Mouse (Mus musculus) testis, postnatal 14 days (tissue): ENCODE measurements around the gene Asrgl1.
A peak's percentile ranks its signal among the peaks of the same experiment; 100 is the strongest.
"Not testable (repeated sequence)": the region's sequence is repeated elsewhere in the genome, so short reads cannot be mapped to it uniquely, and the experiment has no call there.

ENCODE experiments used
- DNase-seq: peaks from one replicate; pipeline ENCODE4 v3.0.0; 2021; ENCODE audit warnings: low spot score

Gene Asrgl1

GRCm38 (mm10) chr19:9105101-9105685 is 30.2 kb downstream of the Asrgl1 start:
- DNase-seq: peak; percentile 41

- no peak for DNase-seq
Observed at GRCm38 (mm10) chr19:9103986-9104385, 31.4 kb downstream of the Asrgl1 start.

- DNase-seq: no peak
Observed at GRCm38 (mm10) chr19:9101062-9101457, 34.4 kb downstream of the Asrgl1 start.

- DNase-seq: peak; percentile 68
Observed at GRCm38 (mm10) chr19:9100297-9101061, 35.0 kb downstream of the Asrgl1 start.

- no peak for DNase-seq
Observed at GRCm38 (mm10) chr19:9099751-9100150, 35.7 kb downstream of the Asrgl1 start.

- DNase-seq: no peak
Observed at GRCm38 (mm10) chr19:9097441-9097840, 38.0 kb downstream of the Asrgl1 start.

GRCm38 (mm10) chr19:9095111-9095510 is 40.3 kb downstream of the Asrgl1 start:
- DNase-seq: no peak

GRCm38 (mm10) chr19:9090709-9091108 is 44.7 kb downstream of the Asrgl1 start:
- DNase-seq: no peak

- DNase-seq: no peak
Observed at GRCm38 (mm10) chr19:9090191-9090590, 45.2 kb downstream of the Asrgl1 start.

- DNase-seq: no peak
Observed at GRCm38 (mm10) chr19:9087821-9088220, 47.6 kb downstream of the Asrgl1 start, which contains the start of gene Scgb1a1. Gene Scgb1a1, minus strand, starts transcription at chr19:9087958.

GRCm38 (mm10) chr19:9083892-9084291 is 51.5 kb downstream of the Asrgl1 start:
- not testable (repeated sequence) for DNase-seq

- DNase-seq: no peak
Observed at GRCm38 (mm10) chr19:9083010-9083355, 52.5 kb downstream of the Asrgl1 start.

- DNase-seq: peak; percentile 82
Observed at GRCm38 (mm10) chr19:9082191-9083009, 53.0 kb downstream of the Asrgl1 start.

GRCm38 (mm10) chr19:9081311-9082190 is 53.9 kb downstream of the Asrgl1 start:
- no peak for DNase-seq

- no peak for DNase-seq
Observed at GRCm38 (mm10) chr19:9079916-9080315, 55.5 kb downstream of the Asrgl1 start.

GRCm38 (mm10) chr19:9076982-9077660 is 58.3 kb downstream of the Asrgl1 start:
- no peak for DNase-seq

- DNase-seq: no peak
Observed at GRCm38 (mm10) chr19:9076035-9076434, 59.4 kb downstream of the Asrgl1 start.

GRCm38 (mm10) chr19:9075558-9075957 is 59.9 kb downstream of the Asrgl1 start:
- no peak for DNase-seq

- no peak for DNase-seq
Observed at GRCm38 (mm10) chr19:9074424-9074823, 61.0 kb downstream of the Asrgl1 start.

GRCm38 (mm10) chr19:9073776-9074411 is 61.5 kb downstream of the Asrgl1 start:
- no peak for DNase-seq

- DNase-seq: no peak
Observed at GRCm38 (mm10) chr19:9072157-9072530, 63.3 kb downstream of the Asrgl1 start.
